Mouse (Mus musculus) liver, embryonic 14.5 days (tissue): ENCODE measurements around the gene Tpbpa.
"Not testable (repeated sequence)": the region's sequence is repeated elsewhere in the genome, so short reads cannot be mapped to it uniquely, and the experiment has no call there.

ENCODE experiments used
- CTCF ChIP-seq: IDR thresholded peaks from 2 replicates; pipeline ENCODE4 v1.5.1; 2016; ENCODE audit warnings: antibody characterized with exemption, low read depth, control low read depth
- EP300 ChIP-seq: IDR thresholded peaks from 2 replicates; pipeline ENCODE4 v1.6.1; 2016; ENCODE audit warnings: antibody characterized with exemption, low read depth

DNA sequence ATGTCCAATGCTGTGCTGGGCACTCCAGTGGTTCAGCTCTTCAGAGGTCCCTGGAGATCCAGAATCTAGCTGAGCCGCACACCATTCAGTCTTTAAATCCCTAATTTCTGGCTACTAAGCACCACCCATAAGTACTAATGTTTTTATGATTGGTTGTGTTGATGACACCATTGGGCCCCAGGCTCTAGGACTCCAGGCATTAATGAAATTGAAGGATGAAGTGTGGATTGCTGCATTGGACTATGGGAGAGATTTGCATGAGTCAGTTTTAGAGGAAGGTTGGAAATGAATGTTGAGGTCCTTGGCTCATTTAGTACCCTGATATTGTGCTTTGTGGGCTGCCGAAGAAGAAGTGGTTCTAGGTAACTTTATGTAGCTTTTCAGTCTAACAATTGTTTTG, 37.0 kb downstream of the Tpbpa start, which contains the start of gene Tpbpb:
- TF ChIP-seq CTCF, EP300: not testable (repeated sequence)
